In the genomic region with DNA sequence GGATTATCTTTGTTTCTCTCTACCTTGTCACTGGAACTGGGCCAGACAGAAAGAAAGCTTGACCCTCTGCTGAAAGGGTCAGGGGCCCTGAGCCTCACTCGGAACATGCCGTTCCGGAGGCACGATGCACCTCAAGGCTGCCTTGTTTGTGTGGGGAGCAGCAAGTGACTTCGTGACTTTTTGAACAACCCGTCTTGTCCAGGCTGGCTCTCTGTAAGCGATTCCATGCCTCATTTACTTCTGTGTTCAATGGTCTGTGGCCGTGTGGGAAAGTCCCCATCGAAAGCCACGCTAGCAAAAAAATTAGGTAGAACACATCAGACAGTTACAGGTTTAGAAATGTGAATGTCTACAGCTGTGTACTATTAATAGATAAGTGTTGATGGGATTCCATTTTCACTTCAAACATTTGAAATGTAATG, we compare ENCODE assay signal across 10 mouse cellular contexts.
DNase-seq lines count a peak whose midpoint lies in the region; ATAC-seq and TF ChIP-seq lines count a peak whose summit lies in the region.
"Had no signal": no experiment of that assay in that cellular context is flagged by ENCODE, and none has a peak within 500 bp of the region (broad histone marks: within the 10 kb centered on the region; RNA-seq: fewer than 3 reads in every experiment).

No protein-coding gene starts in this region.

- H3K4me1 ChIP-seq in heart, embryonic 10.5 days = peaks cover 30% of the 10 kb centered on the region
- H3K4me1 ChIP-seq in kidney, postnatal 0 days (replicated peaks; ENCODE audit: insufficient read depth, low read length) = peaks cover 10% of the 10 kb centered on the region

- H3K36me3 ChIP-seq in heart, embryonic 10.5 days = peaks cover 8% of the 10 kb centered on the region
- peaks cover 21% of the 10 kb centered on the region for H3K36me3 ChIP-seq in kidney, postnatal 0 days (ENCODE audit: insufficient read depth, low read length)

- peak overlapping the region; percentile 64; the same call in 1 of the 2 replicates for H3K27ac ChIP-seq in heart, embryonic 10.5 days
- peak overlapping the region; percentile 83 for H3K27ac ChIP-seq in kidney, postnatal 0 days

- 44% methylated on average over 10 of the region's 10 CpGs for WGBS in heart, embryonic 10.5 days
- 40% methylated on average over 10 of the region's 10 CpGs for WGBS in kidney, postnatal 0 days

- H3K9ac ChIP-seq in kidney, postnatal 0 days (ENCODE audit: low read depth, low read length) = peak overlapping the region; percentile 40; the same call in 1 of the 2 replicates

- ATAC-seq in kidney, postnatal 0 days (replicated peaks; ENCODE audit: low FRiP score, low read depth) = peak; percentile 91
- no peak for ATAC-seq in megakaryocyte, adult 5-6 weeks (ENCODE audit: poor library complexity, severe bottlenecking)

- intact Hi-C loops in left cerebral cortex, postnatal 14 days (cut with DNase I) = no loop called here

- H3K4me2 ChIP-seq in kidney, postnatal 0 days (ENCODE audit: low read length) = peak overlapping the region; percentile 27; the same call in 1 of the 2 replicates

- no peak for DNase-seq in heart, embryonic 10.5 days (ENCODE audit: low spot score)
- no peak for DNase-seq in heart, postnatal 4 days
- DNase-seq in urinary bladder, postnatal 14 days (ENCODE audit: low spot score) = peak; percentile 35
- no peak for DNase-seq in urinary bladder, postnatal 10 days (ENCODE audit: low spot score)
- peak; percentile 79 for DNase-seq in kidney, postnatal 0 days (ENCODE audit: low spot score)
- DNase-seq in testis, postnatal 14 days (ENCODE audit: low spot score) = peak; percentile 63
- no peak for DNase-seq in left cerebral cortex, postnatal 14 days (ENCODE audit: low spot score in 2 of 2)
- DNase-seq: cerebellum, adult 18-20 months; lung, postnatal 14 days had no signal

- H3K4me3 ChIP-seq in heart, embryonic 10.5 days = 0 out of 2 replicates have a peak overlapping the region, but pooled peaks have one; percentile 38
- no peak overlapping the region for H3K4me3 ChIP-seq in kidney, postnatal 0 days (replicated peaks; ENCODE audit: low read depth, low read length)

- no peaks in the 10 kb centered on the region for H3K9me3 ChIP-seq in heart, embryonic 10.5 days
- no peaks in the 10 kb centered on the region for H3K9me3 ChIP-seq in kidney, postnatal 0 days (replicated peaks; ENCODE audit: low read length)

- TF ChIP-seq CTCF in kidney, postnatal 0 days (IDR thresholded peaks at IDR 0.05; ENCODE audit: low read depth) = no peak

- H3K27me3 ChIP-seq in heart, embryonic 10.5 days (ENCODE audit: insufficient read depth, poor library complexity, severe bottlenecking) = no peaks in the 10 kb centered on the region
- no peaks in the 10 kb centered on the region for H3K27me3 ChIP-seq in kidney, postnatal 0 days (ENCODE audit: insufficient read depth, low read length)

Comparison
In these comparisons a context has a peak if more than half of its experiments do, and no peak if none do; other contexts are left out.
1. DNase-seq: peak in urinary bladder, postnatal 14 days (single experiment), kidney, postnatal 0 days (single experiment) and testis, postnatal 14 days (single experiment); none in heart, embryonic 10.5 days (single experiment), heart, postnatal 4 days (single experiment), urinary bladder, postnatal 10 days (single experiment) and left cerebral cortex, postnatal 14 days (0 of 2).